Mouse (Mus musculus) limb, embryonic 13.5 days (tissue): ENCODE measurements at regions not wholly inside any gene's neighbourhood (a gene's known extent, or its start where the extent isn't known, plus 50 kb on each side); places are given as distances from the start of the nearest gene placed in this dataset.

Experiments used
- ATAC-seq: fragments of 200-750 bp; cut with Nextera tagmentation; 2 replicates; pipeline ENCODE4 v1.8.0; 2017; ENCODE audit warnings: low read depth, moderate number of reproducible peaks, moderate TSS enrichment; ENCODE audit not compliant: low FRiP score
- H3K27ac ChIP-seq: fragments of 300-500 bp; sonication (generic); 2 replicates; pipeline ENCODE4 v1.5.1; 2015; ENCODE audit warnings: inconsistent platforms, mild to moderate bottlenecking, moderate library complexity
- H3K27me3 ChIP-seq: fragments of 300-500 bp; sonication (generic); 2 replicates; pipeline ENCODE4 v1.6.1; 2015; ENCODE audit warnings: mild to moderate bottlenecking, inconsistent platforms
- H3K36me3 ChIP-seq: fragments of 300-500 bp; sonication (generic); 2 replicates; pipeline ENCODE4 v1.6.1; 2015; ENCODE audit warnings: inconsistent platforms, mild to moderate bottlenecking, moderate library complexity
- H3K4me1 ChIP-seq: fragments of 300-500 bp; sonication (generic); 2 replicates; pipeline ENCODE4 v1.6.1; 2015; ENCODE audit warnings: inconsistent platforms
- H3K4me2 ChIP-seq: fragments of 300-500 bp; sonication (generic); replicated peaks from 2 replicates; pipeline ENCODE4 v1.6.1; 2015; ENCODE audit warnings: inconsistent platforms, mild to moderate bottlenecking, moderate library complexity
- H3K4me3 ChIP-seq: fragments of 300-500 bp; sonication (generic); 2 replicates; pipeline ENCODE4 v1.5.1; 2015; ENCODE audit warnings: moderate library complexity, mild to moderate bottlenecking, inconsistent platforms
- H3K9ac ChIP-seq: fragments of 300-500 bp; sonication (generic); 2 replicates; pipeline ENCODE4 v1.6.1; 2015; ENCODE audit warnings: mild to moderate bottlenecking, inconsistent platforms
- H3K9me3 ChIP-seq: fragments of 300-500 bp; sonication (generic); 2 replicates; pipeline ENCODE4 v1.6.1; 2016; ENCODE audit warnings: inconsistent platforms
- WGBS: fragments of 180-500 bp; shearing (Covaris S2); methylation state at CpG from one replicate; pipeline ENCODE4 v1.1.7; 2015; 5-methylcytosine and 5-hydroxymethylcytosine counted together

DNA sequence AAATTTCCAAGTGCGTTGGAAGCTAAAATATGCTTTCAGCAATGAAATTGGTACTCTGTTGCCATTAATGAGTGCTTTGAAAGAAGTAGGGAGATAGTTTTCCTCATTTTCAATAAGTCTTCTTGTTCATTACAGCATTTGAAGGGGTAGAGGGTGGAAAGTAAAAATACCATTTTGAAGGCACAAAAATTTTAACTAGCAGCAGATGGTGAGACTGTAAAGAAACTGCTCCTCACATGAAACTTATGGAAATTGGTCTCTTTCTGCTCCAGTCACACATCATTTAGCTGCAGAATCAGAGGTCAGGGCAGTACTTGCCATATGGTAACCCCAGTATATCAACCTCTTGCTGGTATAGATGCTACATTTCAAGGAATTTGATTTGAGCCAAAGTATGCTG, 414.1 kb downstream of the Chl1 start:
- H3K9me3 ChIP-seq: no peaks in the 10 kb centered on the region
- 67% methylated on average over 1 of the region's 1 CpGs for WGBS
- H3K4me3 ChIP-seq: no peak overlapping the region
- H3K36me3 ChIP-seq: no peaks in the 10 kb centered on the region
- no peaks in the 10 kb centered on the region for H3K27me3 ChIP-seq
- H3K9ac ChIP-seq: no peak overlapping the region
- no peak for ATAC-seq
- no peak overlapping the region for H3K27ac ChIP-seq
- no peak overlapping the region for H3K4me2 ChIP-seq
- H3K4me1 ChIP-seq: no peaks in the 10 kb centered on the region

DNA sequence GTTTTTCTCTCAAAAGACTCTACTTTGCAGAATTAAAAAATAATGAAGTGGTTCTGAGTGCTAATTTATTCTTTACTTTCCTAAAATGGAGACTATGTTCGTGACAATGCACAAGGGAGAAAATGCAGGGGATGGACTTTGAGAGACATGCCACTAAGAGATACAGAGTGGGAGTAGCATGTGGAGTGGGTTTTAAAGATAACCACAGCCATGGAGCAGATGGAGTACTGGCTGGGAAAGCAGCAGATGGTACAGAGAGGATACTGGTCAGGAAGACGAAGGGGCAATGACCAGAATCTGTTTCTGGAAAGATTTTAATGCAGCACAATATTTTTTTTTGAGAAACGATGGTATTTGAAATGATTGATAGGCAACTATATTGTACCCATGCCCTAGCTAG, 416.7 kb downstream of the Chl1 start:
- no peak overlapping the region for H3K4me3 ChIP-seq
- WGBS: 80% methylated on average over 3 of the region's 3 CpGs
- H3K36me3 ChIP-seq: no peaks in the 10 kb centered on the region
- ATAC-seq: no peak
- no peaks in the 10 kb centered on the region for H3K27me3 ChIP-seq
- H3K9me3 ChIP-seq: no peaks in the 10 kb centered on the region
- no peak overlapping the region for H3K27ac ChIP-seq
- no peak overlapping the region for H3K9ac ChIP-seq
- no peak overlapping the region for H3K4me2 ChIP-seq
- no peaks in the 10 kb centered on the region for H3K4me1 ChIP-seq

GRCm38 (mm10) chr6:103940345-103940744, 430.0 kb downstream of the Chl1 start:
- Histone ChIP-seq H3K4me1 (peaks cover 10% of the 10 kb centered on the region; the same call in 1 of the 2 replicates), H3K27me3 (no peaks in the 10 kb centered on the region), H3K27ac (no peak overlapping the region; the same call in 1 of the 2 replicates), H3K36me3 (no peaks in the 10 kb centered on the region), H3K9ac (no peak overlapping the region), H3K4me3 (no peak overlapping the region), H3K4me2 (no peak overlapping the region; the same call in 1 of the 2 replicates), H3K9me3 (no peaks in the 10 kb centered on the region)
- WGBS: 49% methylated on average over 5 of the region's 5 CpGs
- ATAC-seq: peak; percentile 73

DNA sequence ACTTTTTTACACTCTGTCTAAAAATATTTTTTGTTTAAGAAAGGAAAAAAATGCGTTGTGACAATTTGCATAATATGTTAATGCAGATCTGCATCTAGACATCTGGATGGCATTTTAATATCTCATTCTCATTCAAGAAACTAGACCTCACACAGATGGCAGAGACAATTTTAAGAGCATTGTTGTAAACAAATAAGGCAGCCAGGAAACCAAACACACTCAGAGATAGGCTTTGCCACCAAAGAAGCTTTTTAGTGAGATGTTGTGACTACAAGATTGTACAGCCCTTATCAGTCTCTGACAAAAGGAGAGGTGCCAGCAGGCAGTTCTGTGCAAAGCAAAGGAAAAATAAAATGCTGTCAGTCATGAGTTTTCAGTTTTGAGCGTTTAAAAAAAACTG, 434.0 kb downstream of the Chl1 start:
- no peak overlapping the region for H3K4me2 ChIP-seq
- no peaks in the 10 kb centered on the region for H3K9me3 ChIP-seq
- H3K4me1 ChIP-seq: peaks cover 10% of the 10 kb centered on the region; the same call in 1 of the 2 replicates
- H3K27me3 ChIP-seq: no peaks in the 10 kb centered on the region
- no peak overlapping the region for H3K27ac ChIP-seq
- no peak overlapping the region for H3K4me3 ChIP-seq
- ATAC-seq: no peak
- 78% methylated on average over 2 of the region's 2 CpGs for WGBS
- no peaks in the 10 kb centered on the region for H3K36me3 ChIP-seq
- H3K9ac ChIP-seq: no peak overlapping the region

DNA sequence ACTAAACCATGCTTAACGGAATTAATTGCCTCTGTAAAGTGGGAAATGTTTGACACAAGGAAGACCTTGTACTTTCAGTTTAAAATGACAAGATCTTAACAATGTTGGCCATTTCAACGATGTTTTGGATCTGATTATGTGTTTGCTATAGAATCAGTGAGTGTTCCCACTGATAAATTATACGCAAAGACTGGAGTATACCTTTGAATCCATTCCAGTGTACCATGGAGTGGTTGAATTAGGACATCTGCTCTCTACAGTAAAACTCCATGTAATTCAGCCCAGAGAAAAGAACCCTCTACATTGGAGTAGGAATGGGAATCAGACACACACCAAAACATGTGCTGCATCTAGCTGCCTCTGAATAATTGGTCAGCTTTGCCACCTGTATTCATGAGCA, 437.1 kb downstream of the Chl1 start:
- Histone ChIP-seq H3K4me2 (no peak overlapping the region), H3K27ac (no peak overlapping the region), H3K4me1 (no peaks in the 10 kb centered on the region), H3K27me3 (no peaks in the 10 kb centered on the region), H3K36me3 (no peaks in the 10 kb centered on the region), H3K9ac (no peak overlapping the region), H3K4me3 (no peak overlapping the region), H3K9me3 (no peaks in the 10 kb centered on the region)
- WGBS: 81% methylated on average over 3 of the region's 3 CpGs
- ATAC-seq: no peak

GRCm38 (mm10) chr6:103953134-103953771, 442.9 kb downstream of the Chl1 start:
- no peak for ATAC-seq
- Histone ChIP-seq H3K27me3 (no peaks in the 10 kb centered on the region; the same call in 1 of the 2 replicates), H3K4me1 (no peaks in the 10 kb centered on the region), H3K4me3 (no peak overlapping the region), H3K27ac (no peak overlapping the region), H3K36me3 (no peaks in the 10 kb centered on the region), H3K9ac (no peak overlapping the region), H3K9me3 (no peaks in the 10 kb centered on the region), H3K4me2 (no peak overlapping the region)
- WGBS: 85% methylated on average over 1 of the region's 1 CpGs

DNA sequence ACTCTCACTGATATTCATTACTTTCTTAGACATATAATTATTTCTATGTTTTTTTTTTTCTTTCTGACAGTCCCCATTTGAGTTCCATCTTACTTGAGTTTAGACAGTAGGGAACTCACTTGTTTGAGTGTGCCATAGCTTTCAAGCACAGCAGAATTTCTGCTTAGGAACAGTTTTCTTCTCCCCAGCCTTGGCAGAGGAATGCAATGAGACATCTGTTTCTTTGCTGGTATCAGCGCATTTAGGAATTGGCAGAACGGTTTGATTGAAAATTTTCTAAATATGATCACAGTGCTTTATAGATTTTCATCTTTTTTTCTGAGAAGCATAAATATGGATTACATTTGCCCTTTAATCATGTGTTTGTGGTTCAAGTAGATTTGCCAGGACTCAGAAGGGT, 448.6 kb downstream of the Chl1 start:
- WGBS: 90% methylated on average over 2 of the region's 2 CpGs

GRCm38 (mm10) chr6:103967811-103968420, 457.5 kb downstream of the Chl1 start:
- H3K4me2 ChIP-seq: no peak overlapping the region
- H3K4me1 ChIP-seq: no peaks in the 10 kb centered on the region
- peaks cover 6% of the 10 kb centered on the region; the same call in 1 of the 2 replicates for H3K27me3 ChIP-seq
- peak; percentile 64; the same call in 1 of the 2 replicates for ATAC-seq
- no peaks in the 10 kb centered on the region for H3K36me3 ChIP-seq
- 30% methylated on average over 1 of the region's 1 CpGs for WGBS
- H3K4me3 ChIP-seq: no peak overlapping the region
- no peak overlapping the region for H3K9ac ChIP-seq
- no peak overlapping the region for H3K27ac ChIP-seq
- no peaks in the 10 kb centered on the region for H3K9me3 ChIP-seq

More for the DNA sequence above, 448.6 kb downstream of the Chl1 start:
- H3K4me2 ChIP-seq: no peak overlapping the region
- H3K27ac ChIP-seq: no peak overlapping the region
- H3K27me3 ChIP-seq: no peaks in the 10 kb centered on the region; the same call in 1 of the 2 replicates
- no peak for ATAC-seq
- H3K9ac ChIP-seq: no peak overlapping the region
- H3K4me1 ChIP-seq: no peaks in the 10 kb centered on the region
- no peak overlapping the region for H3K4me3 ChIP-seq
- H3K36me3 ChIP-seq: no peaks in the 10 kb centered on the region
- no peaks in the 10 kb centered on the region for H3K9me3 ChIP-seq

- ATAC-seq: no peak
- H3K4me2 ChIP-seq: no peak overlapping the region
- no peak overlapping the region for H3K4me3 ChIP-seq
- no peak overlapping the region for H3K9ac ChIP-seq
- no peak overlapping the region for H3K27ac ChIP-seq
- no peaks in the 10 kb centered on the region for H3K9me3 ChIP-seq
- no peaks in the 10 kb centered on the region for H3K27me3 ChIP-seq
- WGBS: 87% methylated on average over 1 of the region's 1 CpGs
- H3K4me1 ChIP-seq: no peaks in the 10 kb centered on the region
- no peaks in the 10 kb centered on the region for H3K36me3 ChIP-seq
Measured at GRCm38 (mm10) chr6:103999186-103999585, 488.8 kb downstream of the Chl1 start.

DNA sequence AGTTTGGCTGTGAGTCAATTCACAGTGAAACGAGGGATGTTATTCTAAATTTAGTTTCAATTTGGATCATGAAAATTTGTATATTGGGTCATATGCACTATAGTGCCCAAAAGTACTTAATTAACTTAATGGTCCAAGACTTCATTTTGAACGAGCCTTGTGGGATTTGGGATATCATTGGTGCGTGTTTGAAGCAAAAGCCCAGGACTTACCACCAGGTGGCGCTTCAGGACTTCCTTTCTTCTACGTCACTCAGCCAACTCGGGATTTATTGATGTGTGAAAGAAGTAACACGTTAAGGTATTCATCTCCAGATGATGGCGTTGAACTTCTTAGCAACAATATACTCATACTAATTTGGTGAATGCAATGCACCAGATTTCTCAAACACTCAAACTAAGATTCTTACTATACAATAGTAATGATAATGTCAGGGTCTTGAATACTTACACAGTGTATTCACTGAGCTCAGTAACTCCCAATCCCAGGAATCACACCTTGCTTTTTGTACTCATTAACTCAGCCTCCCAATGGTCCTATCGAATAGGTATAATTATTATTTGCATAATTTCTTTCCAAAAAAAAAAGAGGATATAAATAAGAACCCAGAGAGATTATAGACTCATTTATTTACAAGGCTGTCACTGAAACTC, 464.0 kb upstream of the Cntn6 start:
- H3K9ac ChIP-seq: no peak overlapping the region
- H3K4me1 ChIP-seq: no peaks in the 10 kb centered on the region
- no peaks in the 10 kb centered on the region for H3K36me3 ChIP-seq
- no peak overlapping the region for H3K27ac ChIP-seq
- H3K4me2 ChIP-seq: no peak overlapping the region
- peak; percentile 54 for ATAC-seq
- no peaks in the 10 kb centered on the region for H3K27me3 ChIP-seq
- WGBS: 7% methylated on average over 9 of the region's 9 CpGs
- H3K4me3 ChIP-seq: no peak overlapping the region
- no peaks in the 10 kb centered on the region for H3K9me3 ChIP-seq

DNA sequence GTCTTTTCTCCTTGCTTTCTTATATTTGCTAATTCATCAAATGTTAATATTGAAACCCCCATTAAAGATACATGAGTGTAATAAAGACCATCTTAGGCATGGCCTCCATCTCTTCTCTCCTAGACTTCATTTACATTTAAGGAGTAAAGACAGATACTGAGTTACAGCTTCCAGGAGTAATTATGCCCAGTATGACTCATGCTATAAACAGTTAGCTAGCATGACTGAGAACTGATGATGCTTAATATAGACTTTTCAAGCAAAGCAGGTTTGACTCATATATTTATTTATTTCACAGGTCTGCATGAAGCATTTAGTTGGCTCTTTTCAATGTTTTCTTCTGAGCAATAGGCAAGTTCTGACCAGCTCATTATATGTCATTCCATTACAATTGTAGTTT, 453.7 kb upstream of the Cntn6 start:
- Histone ChIP-seq H3K27ac (no peak overlapping the region), H3K4me2 (no peak overlapping the region), H3K36me3 (no peaks in the 10 kb centered on the region), H3K9me3 (no peaks in the 10 kb centered on the region), H3K4me3 (no peak overlapping the region), H3K9ac (no peak overlapping the region), H3K27me3 (no peaks in the 10 kb centered on the region), H3K4me1 (no peaks in the 10 kb centered on the region)
- ATAC-seq: no peak

GRCm38 (mm10) chr6:104040450-104040849, 452.1 kb upstream of the Cntn6 start:
- Histone ChIP-seq H3K9me3 (no peaks in the 10 kb centered on the region), H3K27me3 (no peaks in the 10 kb centered on the region), H3K27ac (no peak overlapping the region), H3K4me3 (no peak overlapping the region), H3K36me3 (no peaks in the 10 kb centered on the region), H3K4me1 (no peaks in the 10 kb centered on the region), H3K9ac (no peak overlapping the region), H3K4me2 (no peak overlapping the region)
- ATAC-seq: no peak
- 73% methylated on average over 2 of the region's 2 CpGs for WGBS
